Mouse (Mus musculus) brain, adult 2 months (tissue): ENCODE measurements around the gene Atp2b1.

ENCODE experiments used
- DNase-seq: peaks from one replicate; pipeline ENCODE4 v3.0.0; 2011; ENCODE audit warnings: low read depth, low spot score

Atp2b1 gene

DNA sequence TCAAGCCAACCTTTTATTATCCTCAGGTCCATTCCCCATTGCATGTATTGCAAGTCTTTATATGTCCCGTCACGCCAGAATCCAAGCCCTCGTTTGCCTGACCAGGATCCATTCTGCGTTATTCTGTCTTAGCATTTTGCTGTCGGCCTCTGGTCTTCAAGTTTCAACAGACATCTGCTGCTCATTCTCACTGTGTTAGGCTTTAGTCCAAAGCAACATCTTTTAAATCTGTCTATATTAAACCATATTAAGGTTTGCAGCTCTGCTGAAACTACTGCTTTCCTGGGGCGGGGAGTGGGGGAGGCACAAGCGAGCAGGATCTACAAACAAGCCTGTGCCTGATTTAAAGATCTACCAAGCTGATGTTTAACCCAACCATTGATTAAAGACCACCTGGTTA, 115.6 kb downstream of the Atp2b1 start:
- DNase-seq: peak; percentile 52

DNA sequence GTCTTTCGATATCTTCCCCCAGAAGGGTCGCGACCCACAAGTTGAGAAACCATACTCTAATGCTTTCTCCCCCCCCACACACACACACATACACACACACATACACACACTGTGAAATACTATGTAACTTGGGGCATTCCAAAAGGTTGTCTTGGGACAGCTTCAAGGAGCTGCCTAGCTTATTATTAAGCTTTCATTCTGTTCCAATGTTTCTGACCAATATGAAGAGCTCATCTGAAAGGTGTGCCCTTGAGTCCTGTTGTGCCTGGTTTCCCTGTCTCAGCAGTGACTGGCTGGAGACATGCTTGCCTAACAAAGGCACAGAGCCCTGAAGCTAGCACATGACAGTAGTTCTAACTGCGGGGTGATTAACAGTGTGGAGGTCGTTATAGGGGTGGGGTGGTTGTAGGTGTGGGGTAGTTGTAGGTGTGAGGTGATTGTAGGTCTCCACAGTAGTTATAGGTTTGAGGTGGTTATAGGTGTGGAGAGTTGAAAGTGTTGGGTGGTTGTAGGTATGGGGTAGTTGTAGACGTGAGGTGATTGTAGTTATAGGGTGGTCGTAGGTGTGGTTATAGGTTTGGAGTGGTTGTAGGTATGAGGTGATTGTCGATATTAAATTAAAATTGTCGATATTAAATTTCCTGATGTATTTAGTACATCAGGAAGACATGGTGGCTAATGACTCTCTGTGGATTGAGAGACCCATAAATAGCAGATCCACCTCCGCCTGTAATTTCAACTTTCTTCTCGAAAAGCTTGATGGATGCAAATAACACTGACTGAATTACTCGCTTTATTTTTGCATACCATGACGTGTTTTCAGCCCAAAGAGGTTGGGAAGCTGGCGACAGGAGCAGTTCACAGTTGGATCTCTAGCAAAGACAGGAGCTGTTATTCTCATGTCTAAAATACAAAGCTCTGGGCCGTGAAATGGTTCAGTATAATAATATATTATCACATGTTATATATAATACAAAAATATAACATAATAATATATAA, 119.9 kb downstream of the Atp2b1 start:
- DNase-seq: peak; percentile 72

DNA sequence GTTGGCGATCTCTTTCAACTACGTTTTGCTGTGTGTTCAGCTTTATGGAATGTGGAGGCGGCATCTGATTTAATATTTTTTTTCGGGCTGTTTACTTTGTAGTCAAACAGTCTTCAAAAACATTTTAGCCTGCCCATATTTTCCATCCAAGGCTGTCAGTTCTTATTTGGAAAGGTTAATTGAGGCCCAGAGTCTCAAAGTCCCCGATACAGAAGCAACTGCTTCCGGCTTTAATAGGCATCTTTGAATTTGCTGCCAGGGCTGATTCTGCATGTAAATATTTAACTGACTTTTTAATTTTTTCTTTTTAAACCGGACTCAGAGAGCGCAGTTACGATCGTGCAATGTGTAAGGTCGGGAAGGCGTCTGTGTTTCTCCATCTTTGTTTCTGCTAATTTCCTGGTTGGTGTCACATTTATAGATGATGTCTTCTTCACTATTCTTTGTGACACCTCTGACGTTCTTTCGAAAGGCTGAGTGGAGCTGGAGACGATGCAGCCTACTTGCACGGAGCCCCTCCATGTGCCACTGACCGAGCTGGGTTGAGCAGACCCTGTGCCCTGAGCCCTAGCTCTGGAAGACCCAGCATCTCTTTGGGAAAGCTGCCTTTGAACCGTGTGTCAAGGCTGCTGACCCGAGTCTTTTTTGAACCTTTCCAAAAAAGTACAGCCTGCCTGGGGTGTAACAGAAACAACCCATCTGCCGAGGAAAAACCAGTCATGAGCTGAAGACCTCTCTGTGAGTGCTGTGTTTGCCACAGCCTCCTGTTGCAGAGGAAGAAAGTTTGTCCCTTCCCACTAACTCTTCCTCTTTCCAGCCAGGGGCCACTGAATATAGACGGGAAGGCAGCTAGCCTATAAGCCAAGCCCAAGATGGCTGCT, 123.2 kb downstream of the Atp2b1 start:
- no peak for DNase-seq

DNA sequence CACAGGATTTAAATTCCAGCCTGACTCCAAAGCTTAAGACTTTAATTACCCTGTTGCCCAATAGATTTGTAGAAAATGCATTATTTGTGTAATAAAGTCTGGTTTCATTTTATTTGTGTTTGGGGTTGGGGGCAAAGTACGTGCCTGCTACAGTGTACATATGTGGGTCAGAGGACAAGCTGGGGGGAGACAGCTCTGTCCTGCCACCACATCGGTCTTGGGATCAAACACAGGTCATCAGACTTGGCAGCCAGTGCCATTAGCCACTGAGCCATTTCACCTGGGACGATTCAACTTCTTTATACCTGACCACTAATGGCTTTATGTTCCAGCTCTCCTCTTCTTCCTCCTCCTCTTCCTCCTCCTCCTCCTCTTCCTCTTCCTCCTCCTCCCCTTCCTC, 124.7 kb downstream of the Atp2b1 start:
- DNase-seq: no peak

DNA sequence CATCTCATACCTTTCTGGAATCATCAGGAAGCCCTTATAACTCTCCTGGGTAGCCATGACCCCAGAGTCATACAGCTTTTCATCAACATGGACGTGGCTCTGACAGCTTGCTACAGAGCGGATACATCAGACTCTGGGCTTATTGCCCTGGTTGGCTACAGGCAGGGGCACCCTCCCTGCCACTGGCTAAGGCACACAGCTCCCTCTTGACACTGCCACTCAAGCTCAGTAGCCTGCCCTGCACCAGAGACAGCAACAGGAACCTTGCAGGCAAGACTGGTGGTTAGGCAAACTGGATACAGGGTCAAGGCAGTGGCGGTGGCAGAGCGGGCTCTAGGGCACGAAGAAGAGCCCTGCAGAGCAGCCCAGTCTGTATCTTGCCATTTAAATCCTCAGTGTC, 126.0 kb downstream of the Atp2b1 start:
- no peak for DNase-seq

DNA sequence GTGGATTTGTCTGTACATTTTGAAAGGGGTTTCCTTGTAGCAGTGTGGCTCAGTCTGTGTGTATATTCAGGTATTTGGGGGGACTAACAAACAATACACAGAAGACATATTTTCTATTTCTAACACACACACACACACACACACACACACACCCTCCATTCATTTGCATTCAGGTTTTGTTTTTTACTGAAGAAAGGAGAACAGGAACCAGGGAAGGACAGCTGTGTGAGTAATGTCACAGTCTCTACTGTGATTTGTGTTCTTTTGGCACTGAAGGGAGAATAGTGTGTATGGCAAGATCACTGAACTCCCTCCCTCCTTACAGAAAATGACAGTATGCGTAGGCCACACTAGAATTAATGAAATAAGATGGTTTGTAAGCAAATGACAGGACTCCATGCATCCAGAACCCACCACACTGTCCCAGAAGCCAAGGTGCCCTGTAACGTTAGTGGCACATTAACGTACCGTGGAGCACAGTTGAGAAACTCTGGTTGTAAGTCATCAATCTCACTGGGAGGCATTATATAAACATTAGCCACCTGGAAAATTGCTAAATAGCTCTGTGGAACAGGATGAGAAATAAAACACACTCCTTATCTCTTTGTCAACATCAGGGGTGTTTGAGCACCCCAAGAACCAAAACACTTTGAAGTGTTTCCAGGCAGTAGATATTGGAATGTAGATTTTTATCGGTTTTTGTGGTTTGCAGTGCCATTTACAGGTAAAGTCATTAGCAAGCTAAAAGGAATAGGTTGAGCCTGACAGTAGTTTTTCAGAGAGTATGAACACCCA, 132.7 kb downstream of the Atp2b1 start:
- DNase-seq: no peak

DNA sequence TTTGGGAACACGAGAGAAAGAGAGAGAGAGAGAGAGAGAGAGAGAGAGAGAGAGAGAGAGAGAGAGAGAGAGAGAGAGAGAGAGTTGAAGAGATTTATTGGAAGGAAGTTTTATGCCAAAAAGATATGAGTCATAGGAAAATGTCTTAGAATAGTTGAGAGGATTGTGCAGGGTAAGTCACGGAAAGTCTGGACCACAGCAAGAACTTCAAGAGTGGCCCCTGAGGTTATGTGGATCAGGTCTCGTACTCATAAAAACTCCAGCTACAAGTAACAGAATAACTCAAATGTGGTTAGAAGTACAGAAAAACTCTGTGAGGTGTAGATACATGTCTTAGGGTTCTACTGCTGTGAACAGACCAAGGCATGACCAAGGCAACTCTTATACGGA, 133.3 kb downstream of the Atp2b1 start:
- DNase-seq: no peak

DNA sequence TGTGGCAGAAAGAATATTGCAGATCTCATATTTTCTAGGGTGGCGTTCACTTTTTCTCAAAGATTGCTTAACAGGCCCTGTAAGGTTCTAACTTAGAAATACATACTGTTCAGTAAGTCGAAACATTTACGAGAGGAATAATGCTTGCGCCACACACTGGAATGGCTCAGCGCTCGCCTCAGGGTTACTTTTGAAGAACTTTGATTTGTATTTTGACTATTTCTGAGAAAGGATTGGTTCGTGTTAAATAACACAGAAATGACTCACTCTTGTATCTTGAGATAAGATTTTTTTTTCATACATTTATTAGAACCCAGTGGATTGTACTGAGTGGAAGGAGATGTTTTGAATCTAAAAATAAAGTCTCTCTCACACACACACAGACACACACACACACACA, 135.9 kb downstream of the Atp2b1 start:
- DNase-seq: no peak

DNA sequence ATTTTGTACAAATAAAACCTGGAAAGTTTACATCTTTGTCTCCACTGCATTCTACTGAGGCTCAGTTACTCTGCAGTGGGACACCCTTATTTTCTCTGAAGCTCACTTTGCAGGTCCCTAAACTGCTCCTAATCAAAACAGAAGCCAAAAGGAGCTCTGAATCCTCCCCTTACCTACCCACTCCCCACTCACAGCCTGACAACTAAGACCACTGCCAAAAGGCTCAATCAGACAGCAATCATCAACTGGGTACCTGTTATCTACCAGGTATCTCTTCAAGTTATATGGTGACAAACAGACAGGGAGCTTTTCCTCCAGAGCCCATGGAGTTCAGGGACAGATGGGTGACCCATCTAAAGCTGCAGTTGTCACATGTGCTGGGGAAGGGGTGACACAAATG, 138.9 kb downstream of the Atp2b1 start:
- no peak for DNase-seq

DNA sequence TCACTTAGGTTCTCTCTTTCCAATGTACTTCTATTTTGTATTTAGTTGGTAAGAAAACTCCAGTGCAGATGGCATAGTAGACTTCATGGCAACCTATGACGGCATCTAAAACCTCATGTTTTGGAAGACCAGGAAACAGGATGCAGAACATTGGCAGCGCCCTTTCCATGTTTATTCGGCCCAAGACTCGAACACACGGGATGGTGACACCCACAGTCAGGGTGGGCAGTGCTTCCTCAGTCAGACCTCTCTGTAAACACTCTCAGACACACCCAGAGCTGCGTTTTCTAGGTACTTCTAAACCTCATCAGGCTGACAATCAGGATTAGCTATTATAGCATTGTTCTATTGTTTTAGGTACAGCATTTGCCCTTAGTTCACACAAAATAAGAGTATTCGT, 146.4 kb downstream of the Atp2b1 start:
- no peak for DNase-seq

DNA sequence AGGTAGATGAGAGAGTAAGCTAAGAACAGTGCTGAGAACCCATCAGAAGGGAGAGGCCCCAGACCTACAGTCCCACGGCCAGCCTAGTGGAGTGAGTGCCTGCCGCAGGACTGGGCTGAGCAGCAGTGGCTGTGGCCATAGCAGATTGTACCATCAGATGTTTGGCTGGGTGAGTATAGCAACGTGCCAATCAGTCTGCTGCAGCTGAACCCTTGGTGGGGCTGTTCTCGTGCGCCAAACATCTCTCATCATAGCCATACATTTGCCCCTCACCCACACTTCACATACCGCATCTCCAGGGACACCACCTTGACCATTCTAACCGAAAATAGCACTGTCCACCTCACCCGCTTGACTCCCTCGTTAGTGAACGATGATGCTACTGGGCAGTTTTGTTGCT, 147.2 kb downstream of the Atp2b1 start:
- DNase-seq: peak; percentile 20

DNA sequence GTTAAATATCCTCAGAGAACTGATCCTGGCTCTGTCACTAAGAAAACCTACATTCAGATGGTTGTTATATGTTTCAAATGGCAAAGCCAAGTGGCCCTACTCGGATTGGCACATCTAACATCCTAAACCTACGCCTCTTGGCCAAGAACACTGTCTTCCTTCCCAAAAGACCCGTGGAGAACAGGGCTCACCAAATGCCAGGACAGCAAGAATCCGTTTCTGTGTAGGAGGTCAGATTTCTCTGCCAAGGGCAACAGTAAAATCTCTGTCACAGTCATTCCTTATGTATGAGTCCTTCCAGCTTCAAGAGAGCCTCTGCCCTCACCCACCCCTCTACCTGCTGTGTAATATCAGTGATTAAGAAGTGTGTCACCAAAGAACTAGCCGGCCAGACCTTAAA, 148.3 kb downstream of the Atp2b1 start:
- DNase-seq: peak; percentile 60
